In genomic region chr6:52478624-52479023, GRCm38 (mm10) we compare ENCODE assay signal across 15 mouse cellular contexts.
DNase-seq lines count a peak whose midpoint lies in the region; ATAC-seq and TF ChIP-seq lines count a peak whose summit lies in the region.
"Had no signal": no experiment of that assay in that cellular context is flagged by ENCODE, and none has a peak within 500 bp of the region (broad histone marks: within the 10 kb centered on the region; RNA-seq: fewer than 3 reads in every experiment).

No protein-coding gene starts in this region.

- H3K9me3 ChIP-seq in kidney, embryonic 14.5 days (ENCODE audit: control insufficient read depth, low read length): no peaks in the 10 kb centered on the region
- H3K9me3 ChIP-seq in lung, postnatal 0 days (ENCODE audit: low read length): no peaks in the 10 kb centered on the region
- H3K9me3 ChIP-seq in limb, embryonic 12.5 days: no peaks in the 10 kb centered on the region
- H3K9me3 ChIP-seq: embryonic facial prominence, embryonic 15.5 days; forebrain, embryonic 10.5 days; hindbrain, embryonic 10.5 days; midbrain, embryonic 12.5 days had no signal

- peak overlapping the region; percentile 37; the same call in 1 of the 2 replicates for H3K27ac ChIP-seq in kidney, adult 2 months (ENCODE audit: insufficient read depth, low read depth, low read length)
- H3K27ac ChIP-seq in kidney, embryonic 14.5 days (ENCODE audit: low read depth, low read length): no peak overlapping the region; the same call in 1 of the 2 replicates
- peak overlapping the region; percentile 52; the same call in 1 of the 2 replicates for H3K27ac ChIP-seq in lung, postnatal 0 days (ENCODE audit: low read length)
- H3K27ac ChIP-seq in limb, embryonic 12.5 days: no peak overlapping the region
- H3K27ac ChIP-seq: embryonic facial prominence, embryonic 15.5 days; forebrain, embryonic 10.5 days; hindbrain, embryonic 10.5 days; midbrain, embryonic 12.5 days had no signal

- ATAC-seq in kidney, embryonic 14.5 days (ENCODE audit: low FRiP score, low TSS enrichment): no peak
- no peak for ATAC-seq in lung, postnatal 0 days
- ATAC-seq in limb, embryonic 12.5 days (ENCODE audit: insufficient number of reproducible peaks, insufficient read depth, low FRiP score, low TSS enrichment, low read depth): no peak
- ATAC-seq in megakaryocyte progenitor cell, adult 5-6 weeks (replicated peaks; ENCODE audit: poor library complexity): no peak
- ATAC-seq: activated CD4-positive, CD25-positive, alpha-beta regulatory T cell, adult 4 months; Patski had no signal

- DNase-seq in kidney, adult 2 months: no peak
- no peak for DNase-seq in lung, postnatal 0 days (ENCODE audit: low spot score)
- no peak for DNase-seq in lung, postnatal 10 days
- no peak for DNase-seq in c-Kit-positive CD71-positive TER-119-positive erythroid progenitor cells, embryonic 14.5 days (ENCODE audit: low spot score)
- DNase-seq: cerebellum, adult 9-11 months had no signal

- 83% methylated on average over 2 of the region's 2 CpGs for WGBS in kidney, adult 2 months
- 86% methylated on average over 2 of the region's 2 CpGs for WGBS in kidney, embryonic 14.5 days
- WGBS in lung, postnatal 0 days: 67% methylated on average over 2 of the region's 2 CpGs
- WGBS in limb, embryonic 12.5 days: 85% methylated on average over 2 of the region's 2 CpGs

- H3K36me3 ChIP-seq in kidney, adult 2 months (ENCODE audit: control insufficient read depth, insufficient read depth, low read length): no peaks in the 10 kb centered on the region
- no peaks in the 10 kb centered on the region for H3K36me3 ChIP-seq in kidney, embryonic 14.5 days (ENCODE audit: control insufficient read depth, insufficient read depth, low read length)
- H3K36me3 ChIP-seq in lung, postnatal 0 days (ENCODE audit: insufficient read depth, low read length): no peaks in the 10 kb centered on the region
- H3K36me3 ChIP-seq in limb, embryonic 12.5 days: no peaks in the 10 kb centered on the region
- H3K36me3 ChIP-seq: embryonic facial prominence, embryonic 15.5 days; forebrain, embryonic 10.5 days; hindbrain, embryonic 10.5 days; midbrain, embryonic 12.5 days had no signal

- H3K27me3 ChIP-seq in kidney, adult 2 months (replicated peaks; ENCODE audit: control insufficient read depth, insufficient read depth, low read length): no peaks in the 10 kb centered on the region
- no peaks in the 10 kb centered on the region for H3K27me3 ChIP-seq in kidney, embryonic 14.5 days (ENCODE audit: control insufficient read depth, insufficient read depth, low read length)
- no peaks in the 10 kb centered on the region for H3K27me3 ChIP-seq in lung, postnatal 0 days (replicated peaks; ENCODE audit: insufficient read depth, low read length)
- H3K27me3 ChIP-seq in limb, embryonic 12.5 days: peaks cover 16% of the 10 kb centered on the region
- H3K27me3 ChIP-seq: embryonic facial prominence, embryonic 15.5 days; midbrain, embryonic 12.5 days; Patski had no signal

- TF ChIP-seq POLR2A in kidney, adult 2 months (IDR thresholded peaks at IDR 0.05; ENCODE audit: low read depth, low read length): no peak

- no peak for TF ChIP-seq CTCF in kidney, adult 2 months (conservative IDR thresholded peaks at IDR 0.05; ENCODE audit: insufficient read depth, insufficient read length, low read depth, low read length)
- TF ChIP-seq CTCF in lung, postnatal 0 days (IDR thresholded peaks at IDR 0.05): no peak

- TF ChIP-seq EP300 in lung, postnatal 0 days (IDR thresholded peaks at IDR 0.05): no peak

- no peaks in the 10 kb centered on the region for H3K4me1 ChIP-seq in kidney, adult 2 months (ENCODE audit: control insufficient read depth, insufficient read depth, low read length)
- H3K4me1 ChIP-seq in kidney, embryonic 14.5 days (ENCODE audit: control insufficient read depth, insufficient read depth, low read length): peaks cover 12% of the 10 kb centered on the region; the same call in 1 of the 2 replicates
- peaks cover 5% of the 10 kb centered on the region; the same call in 1 of the 2 replicates for H3K4me1 ChIP-seq in lung, postnatal 0 days (ENCODE audit: insufficient read depth, low read depth, low read length)
- peaks cover 32% of the 10 kb centered on the region for H3K4me1 ChIP-seq in limb, embryonic 12.5 days (replicated peaks)
- H3K4me1 ChIP-seq: embryonic facial prominence, embryonic 15.5 days; midbrain, embryonic 12.5 days had no signal

- H3K9ac ChIP-seq in kidney, embryonic 14.5 days (ENCODE audit: low read depth, low read length): no peak overlapping the region
- H3K9ac ChIP-seq in lung, postnatal 0 days (replicated peaks; ENCODE audit: low read depth): no peak overlapping the region
- no peak overlapping the region for H3K9ac ChIP-seq in limb, embryonic 12.5 days (replicated peaks)
- H3K9ac ChIP-seq: embryonic facial prominence, embryonic 15.5 days; midbrain, embryonic 12.5 days had no signal

- no peak overlapping the region for H3K4me3 ChIP-seq in kidney, adult 2 months (ENCODE audit: insufficient read depth, low read depth, low read length)
- H3K4me3 ChIP-seq in kidney, embryonic 14.5 days (ENCODE audit: low read length): no peak overlapping the region
- no peak overlapping the region for H3K4me3 ChIP-seq in lung, postnatal 0 days (ENCODE audit: low read depth, low read length)
- H3K4me3 ChIP-seq in limb, embryonic 12.5 days (replicated peaks): no peak overlapping the region
- H3K4me3 ChIP-seq: embryonic facial prominence, embryonic 15.5 days; forebrain, embryonic 10.5 days; hindbrain, embryonic 10.5 days; midbrain, embryonic 12.5 days had no signal

- H3K4me2 ChIP-seq in kidney, embryonic 14.5 days (replicated peaks; ENCODE audit: low read depth, low read length): no peak overlapping the region; the same call in 1 of the 2 replicates
- no peak overlapping the region for H3K4me2 ChIP-seq in lung, postnatal 0 days (replicated peaks; ENCODE audit: low read depth, low read length)
- peak overlapping the region; percentile 3; the same call in 1 of the 2 replicates for H3K4me2 ChIP-seq in limb, embryonic 12.5 days
- H3K4me2 ChIP-seq: embryonic facial prominence, embryonic 15.5 days; liver, embryonic 11.5 days; midbrain, embryonic 12.5 days had no signal

Comparison
In these comparisons a context has a peak if more than half of its experiments do, and no peak if none do; other contexts are left out.
1. H3K27ac ChIP-seq: peak in kidney, adult 2 months (single experiment) and lung, postnatal 0 days (single experiment); none in kidney, embryonic 14.5 days (single experiment) and limb, embryonic 12.5 days (single experiment).